Mouse (Mus musculus) bone marrow macrophage, adult 2 months (primary cell): ENCODE data around the gene Ralgapa1. TPM values are rescaled to one million over a fixed set of nuclear protein-coding genes. Genes with fewer than 3 reads are reported as not detected.

Experiments used
- H3K27ac ChIP-seq: 2 replicates; pipeline ENCODE4 v1.5.1; 2012; ENCODE audit warnings: low read depth, low read length; ENCODE audit not compliant: insufficient read depth
- H3K4me1 ChIP-seq: 2 replicates; pipeline ENCODE4 v1.6.1; 2012; ENCODE audit warnings: low read length; ENCODE audit not compliant: control insufficient read depth, insufficient read depth
- H3K4me3 ChIP-seq: 2 replicates; pipeline ENCODE4 v1.5.1; 2012; ENCODE audit warnings: mild to moderate bottlenecking, low read length, moderate library complexity; ENCODE audit not compliant: insufficient read depth
- CTCF ChIP-seq: IDR thresholded peaks from 2 replicates; pipeline ENCODE4 v1.5.1; 2012; ENCODE audit warnings: low read depth, mild to moderate bottlenecking, low read length, moderate library complexity
- POLR2A ChIP-seq: IDR thresholded peaks from 2 replicates; pipeline ENCODE4 v1.6.1; 2012; ENCODE audit warnings: mild to moderate bottlenecking, low read depth, low read length, borderline replicate concordance
- polyA plus RNA-seq: library from polyadenylated mRNA; stranded (reverse); fragments of >200 nt; gene quantifications from 2 replicates; pipeline ENCODE4 v1.2.4, GENCODE M21; 2012; ENCODE audit not compliant: missing spikeins, insufficient read depth, insufficient read length

The Ralgapa1 gene
- polyA plus RNA-seq, 1 experiment, result 19.5 TPM

DNA sequence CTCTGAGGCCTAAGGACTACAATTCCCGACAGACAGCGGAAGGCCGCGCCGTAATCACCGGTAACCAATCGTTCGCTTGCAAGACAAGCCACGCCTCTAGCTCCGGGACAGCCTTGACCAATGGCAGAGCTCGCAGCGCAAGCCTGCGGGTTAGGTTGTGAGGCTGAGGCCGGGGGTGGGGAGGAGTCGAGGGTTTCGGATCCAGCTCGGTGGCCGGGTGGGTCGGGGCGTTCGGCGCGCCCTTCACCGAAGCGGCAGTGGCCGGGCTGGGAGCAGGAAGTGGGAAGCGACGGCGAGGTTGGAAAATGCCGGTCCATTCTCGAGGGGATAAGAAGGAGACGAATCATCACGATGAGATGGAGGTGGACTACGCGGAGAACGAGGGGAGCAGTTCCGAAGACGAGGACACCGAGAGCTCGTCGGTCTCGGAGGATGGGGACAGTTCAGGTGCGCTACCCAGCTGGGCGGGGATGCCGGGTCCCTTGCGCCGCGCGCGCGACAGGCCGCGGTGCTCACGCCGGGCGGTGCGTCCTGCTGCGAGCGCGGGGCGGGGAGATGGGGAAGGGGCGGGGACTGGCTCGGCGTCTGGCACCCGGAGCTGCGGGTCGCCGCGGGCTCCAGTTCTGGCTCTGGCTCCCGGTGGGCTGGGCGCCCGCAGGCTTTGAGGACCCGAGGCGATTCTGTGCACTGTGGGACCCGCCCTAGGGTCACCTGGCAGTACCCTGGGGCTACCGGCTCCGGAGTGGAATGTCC is 15.4 kb upstream of the Ralgapa1 start, which contains the start of gene Brms1l:
Brms1l (plus strand) TSS at position 126 of the 753 bp plus-strand sequence.
- peak within 1 kb of the TSS; percentile 99 for H3K4me3 ChIP-seq
- TF ChIP-seq POLR2A, result no peak
- 0 out of 2 replicates have a peak, but pooled peaks have one; percentile 17 for TF ChIP-seq CTCF
- peaks cover 2% of the 10 kb centered on the region; the same call in 1 of the 2 replicates for H3K4me1 ChIP-seq
- H3K27ac ChIP-seq, result peak within 1 kb of the TSS; percentile 70

DNA sequence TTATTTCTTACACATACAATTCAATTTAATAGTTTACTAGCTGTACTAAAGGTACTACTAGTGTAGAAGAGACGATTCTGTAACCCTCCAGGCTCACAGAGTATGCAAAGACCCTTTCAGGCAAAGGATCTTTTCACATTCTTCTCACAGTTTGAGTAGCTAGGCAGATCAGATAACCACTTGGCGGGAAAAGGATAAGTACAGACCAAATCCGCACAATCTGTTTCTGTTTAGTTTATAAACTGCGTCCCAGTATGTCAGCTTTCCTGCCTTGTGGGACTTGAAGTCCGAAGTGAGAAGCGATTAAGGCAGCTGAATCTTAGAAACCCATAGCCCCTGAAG is 14.9 kb upstream of the Ralgapa1 start:
- peaks cover 2% of the 10 kb centered on the region; the same call in 1 of the 2 replicates for H3K4me1 ChIP-seq
- H3K27ac ChIP-seq, result peak overlapping the region; percentile 42; the same call in 1 of the 2 replicates
- H3K4me3 ChIP-seq, result peak overlapping the region; percentile 56
- TF ChIP-seq CTCF (no peak), POLR2A (no peak)

GRCm38 (mm10) chr12:55834891-55835290 is 13.9 kb upstream of the Ralgapa1 start:
- Histone ChIP-seq H3K27ac (no peak overlapping the region), H3K4me3 (no peak overlapping the region), H3K4me1 (peaks cover 2% of the 10 kb centered on the region; the same call in 1 of the 2 replicates)
- TF ChIP-seq CTCF (no peak), POLR2A (no peak)

DNA sequence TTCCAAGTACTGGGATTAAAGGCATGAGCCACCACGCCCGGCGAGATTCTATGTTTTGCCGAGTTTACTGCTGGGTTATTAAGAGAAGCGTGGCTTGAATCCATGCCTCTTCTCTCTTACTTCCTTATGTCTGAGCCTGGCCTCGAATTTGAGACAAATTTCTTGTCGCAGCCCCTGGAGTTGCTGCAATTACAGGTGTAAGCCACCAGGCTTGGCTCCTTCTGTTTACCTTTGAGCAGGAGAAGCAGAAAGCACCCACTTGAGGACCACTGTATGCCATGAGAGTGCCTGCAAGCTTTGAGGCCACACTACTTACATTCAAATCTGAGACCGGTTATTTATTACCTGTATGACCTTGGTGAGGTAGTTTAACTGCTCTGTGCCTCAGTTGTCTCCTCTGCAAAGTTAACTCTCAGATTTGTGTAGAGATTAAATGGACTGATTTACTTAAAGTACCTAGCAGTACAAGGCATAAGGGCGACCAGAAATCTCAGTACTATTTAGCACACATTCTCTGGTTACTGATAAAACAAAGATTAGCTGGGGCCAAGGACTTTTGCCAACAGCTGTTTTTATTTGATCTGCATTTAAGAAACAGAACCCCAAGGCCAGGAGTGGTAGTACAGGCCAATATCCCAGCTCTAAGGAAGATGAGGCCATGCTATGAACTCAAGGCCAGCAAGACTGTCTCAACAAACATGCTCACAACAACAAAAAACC is 13.1 kb upstream of the Ralgapa1 start:
- no peak overlapping the region for H3K27ac ChIP-seq
- TF ChIP-seq POLR2A, result no peak
- TF ChIP-seq CTCF, result no peak
- no peak overlapping the region for H3K4me3 ChIP-seq
- peaks cover 2% of the 10 kb centered on the region; the same call in 1 of the 2 replicates for H3K4me1 ChIP-seq

GRCm38 (mm10) chr12:55832961-55833360 is 12.0 kb upstream of the Ralgapa1 start:
- H3K4me3 ChIP-seq, result no peak overlapping the region
- H3K4me1 ChIP-seq, result peaks cover 2% of the 10 kb centered on the region; the same call in 1 of the 2 replicates
- H3K27ac ChIP-seq, result no peak overlapping the region
- TF ChIP-seq POLR2A, result no peak
- TF ChIP-seq CTCF, result no peak

- TF ChIP-seq CTCF (peak; percentile 39; the same call in 1 of the 2 replicates), POLR2A (no peak)
- Histone ChIP-seq H3K4me1 (no peaks in the 10 kb centered on the region), H3K27ac (no peak overlapping the region), H3K4me3 (no peak overlapping the region)
These were observed 10.1 kb upstream of the Ralgapa1 start for GRCm38 (mm10) chr12:55831101-55831500.

- TF ChIP-seq CTCF, result no peak
- no peak for TF ChIP-seq POLR2A
- Histone ChIP-seq H3K4me1 (0 out of 2 replicates have a peak, but pooled peaks cover 3% of the 10 kb centered on the region), H3K27ac (no peak overlapping the region), H3K4me3 (no peak overlapping the region)
These were observed 4.6 kb upstream of the Ralgapa1 start for GRCm38 (mm10) chr12:55825537-55825936.

GRCm38 (mm10) chr12:55824027-55824426 is 3.1 kb upstream of the Ralgapa1 start:
- TF ChIP-seq CTCF (no peak), POLR2A (no peak)

GRCm38 (mm10) chr12:55820119-55820660 is 777 bp downstream of the Ralgapa1 start:
- peak overlapping the region; percentile 68 for H3K4me3 ChIP-seq
- peaks cover 5% of the 10 kb centered on the region for H3K4me1 ChIP-seq
- peak overlapping the region; percentile 51 for H3K27ac ChIP-seq
- TF ChIP-seq POLR2A (no peak), CTCF (no peak)

More at GRCm38 (mm10) chr12:55824027-55824426, 3.1 kb upstream of the Ralgapa1 start:
- H3K4me3 ChIP-seq, result no peak overlapping the region
- H3K4me1 ChIP-seq, result peaks cover 5% of the 10 kb centered on the region
- no peak overlapping the region for H3K27ac ChIP-seq
